Mouse (Mus musculus): ENCODE measurements around the gene Olfr904. TPM values are rescaled to one million over a fixed set of nuclear protein-coding genes. Genes with fewer than 3 reads are reported as not detected.
"Not testable (repeated sequence)": the region's sequence is repeated elsewhere in the genome, so short reads cannot be mapped to it uniquely, and the experiment has no call there.

Olfr904 gene
- polyA plus RNA-seq (2015; fragmentation: Nextera tagmentation; extraction: Ambion mirVana): not detected in 2 replicates

- Histone ChIP-seq H3K36me3 (no peaks in the 10 kb centered on the region), H3K27me3 (no peaks in the 10 kb centered on the region), H3K4me1 (replicated peaks) (no peaks in the 10 kb centered on the region), H3K4me3 (replicated peaks) (no peak within 1 kb of the TSS), H3K27ac (no peak within 1 kb of the TSS), H3K9me3 (no peaks in the 10 kb centered on the region), H3K9ac (replicated peaks) (no peak within 1 kb of the TSS), H3K4me2 (replicated peaks) (no peak within 1 kb of the TSS)
- ATAC-seq: no peak
Measured at GRCm38 (mm10) chr9:38462844-38463243, at the start of gene Olfr904. Gene Olfr904 (plus strand): TSS chr9:38463144.

DNA sequence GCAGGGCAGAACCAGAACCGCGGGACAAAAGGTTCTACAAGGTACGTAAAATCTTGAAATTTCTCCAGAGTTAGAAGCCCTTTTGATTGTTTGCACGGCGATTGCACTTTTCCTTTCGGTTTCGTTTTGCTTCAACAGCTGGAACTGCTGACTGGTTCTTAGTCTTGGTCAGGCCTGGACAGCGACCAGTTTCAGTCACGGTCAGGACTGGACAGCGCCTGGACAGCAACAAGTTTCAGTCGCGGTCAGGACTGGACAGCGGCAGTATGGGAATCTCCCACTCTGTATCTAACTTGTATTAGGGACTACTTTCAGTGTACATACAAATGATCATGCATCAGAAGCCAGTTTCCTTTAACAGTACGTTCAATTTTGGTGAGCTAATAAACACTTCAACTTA, 49.4 kb upstream of the Olfr904 start:
- not testable (repeated sequence) for H3K9me3 ChIP-seq; H3K27me3 ChIP-seq; H3K9ac ChIP-seq (replicated peaks); H3K4me1 ChIP-seq (replicated peaks); H3K4me2 ChIP-seq (replicated peaks); H3K4me3 ChIP-seq (replicated peaks); H3K27ac ChIP-seq; H3K36me3 ChIP-seq; ATAC-seq
- 96% methylated on average over 14 of the region's 14 CpGs for WGBS

- H3K27me3 ChIP-seq: no peaks in the 10 kb centered on the region
- no peak for ATAC-seq
- no peak overlapping the region for H3K4me2 ChIP-seq (replicated peaks)
- peaks cover 4% of the 10 kb centered on the region; the same call in 1 of the 2 replicates for H3K9me3 ChIP-seq
- no peak overlapping the region for H3K9ac ChIP-seq (replicated peaks)
- H3K36me3 ChIP-seq: no peaks in the 10 kb centered on the region
- no peak overlapping the region for H3K27ac ChIP-seq
- H3K4me3 ChIP-seq (replicated peaks): no peak overlapping the region
- no peaks in the 10 kb centered on the region for H3K4me1 ChIP-seq (replicated peaks)
Measured at GRCm38 (mm10) chr9:38423801-38424200, 39.1 kb upstream of the Olfr904 start.

DNA sequence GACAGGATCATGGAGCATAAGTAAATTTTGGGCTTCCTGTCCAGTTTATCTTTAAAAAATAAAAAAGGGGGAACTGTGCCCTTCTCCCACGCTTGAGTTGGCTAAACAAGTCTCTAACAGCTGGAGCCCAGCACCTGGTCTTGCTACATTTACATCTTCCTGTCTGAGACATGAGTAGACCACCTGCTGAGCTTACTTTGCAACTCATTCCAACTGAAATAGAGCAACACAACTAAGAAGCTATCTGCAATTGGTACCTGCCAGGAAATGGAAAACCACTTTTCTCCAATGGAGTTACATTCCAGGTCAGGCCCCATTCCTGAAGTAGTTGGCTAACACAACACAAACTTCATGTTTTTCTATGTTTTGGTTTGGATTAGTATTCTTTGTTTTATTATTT, 35.9 kb upstream of the Olfr904 start:
- Histone ChIP-seq H3K4me2 (replicated peaks) (no peak overlapping the region), H3K9ac (replicated peaks) (no peak overlapping the region), H3K36me3 (no peaks in the 10 kb centered on the region), H3K27me3 (no peaks in the 10 kb centered on the region), H3K9me3 (peaks cover 4% of the 10 kb centered on the region; the same call in 1 of the 2 replicates), H3K4me3 (replicated peaks) (no peak overlapping the region), H3K27ac (no peak overlapping the region), H3K4me1 (replicated peaks) (no peaks in the 10 kb centered on the region)
- WGBS: 53% methylated on average over 1 of the region's 1 CpGs
- no peak for ATAC-seq

GRCm38 (mm10) chr9:38429155-38429554, 33.8 kb upstream of the Olfr904 start, which contains the start of gene Olfr901:
Gene Olfr901 (plus strand): TSS chr9:38429455.
- Histone ChIP-seq H3K4me1 (replicated peaks) (no peaks in the 10 kb centered on the region), H3K9ac (replicated peaks) (no peak within 1 kb of the TSS), H3K27ac (no peak within 1 kb of the TSS), H3K36me3 (no peaks in the 10 kb centered on the region), H3K4me3 (replicated peaks) (no peak within 1 kb of the TSS), H3K4me2 (replicated peaks) (no peak within 1 kb of the TSS), H3K27me3 (no peaks in the 10 kb centered on the region), H3K9me3 (peaks cover 4% of the 10 kb centered on the region; the same call in 1 of the 2 replicates)
- 91% methylated on average over 1 of the region's 1 CpGs for WGBS
- ATAC-seq: no peak

DNA sequence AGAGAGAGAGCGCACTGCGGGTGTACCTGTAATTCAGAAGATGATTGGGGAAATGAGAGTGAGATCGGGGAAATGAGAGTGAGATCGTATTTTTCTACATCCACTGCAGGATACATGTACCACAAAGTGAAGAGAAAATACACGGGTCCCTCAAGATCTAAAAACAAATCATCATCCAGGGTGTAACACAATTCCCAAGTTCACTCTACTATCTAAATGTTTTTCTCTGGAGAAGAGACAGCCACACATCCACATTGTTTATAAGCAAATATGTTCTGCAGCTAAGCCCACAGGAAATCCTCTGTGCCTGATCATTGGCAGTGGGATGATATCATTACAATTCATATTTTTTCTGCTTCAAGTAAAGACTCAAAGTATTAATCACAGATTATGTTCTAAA, 15.6 kb upstream of the Olfr904 start, which contains the start of gene Olfr902:
TSS of gene Olfr902 (plus strand) at position 301 of the 400 bp plus-strand sequence.
- 96% methylated on average over 5 of the region's 5 CpGs for WGBS
- H3K9ac ChIP-seq (replicated peaks): no peak within 1 kb of the TSS

GRCm38 (mm10) chr9:38470807-38471206, 7.9 kb downstream of the Olfr904 start, which contains the start of gene Olfr905:
Gene Olfr905 (plus strand): TSS chr9:38471107.
- no peaks in the 10 kb centered on the region for H3K36me3 ChIP-seq
- H3K27ac ChIP-seq: no peak within 1 kb of the TSS
- H3K9ac ChIP-seq (replicated peaks): no peak within 1 kb of the TSS
- H3K9me3 ChIP-seq: no peaks in the 10 kb centered on the region
- H3K4me3 ChIP-seq (replicated peaks): no peak within 1 kb of the TSS
- no peak for ATAC-seq
- H3K27me3 ChIP-seq: no peaks in the 10 kb centered on the region
- H3K4me2 ChIP-seq (replicated peaks): no peak within 1 kb of the TSS
- no peaks in the 10 kb centered on the region for H3K4me1 ChIP-seq (replicated peaks)

More for the DNA sequence above, 15.6 kb upstream of the Olfr904 start, which contains the start of gene Olfr902:
- Histone ChIP-seq H3K36me3 (no peaks in the 10 kb centered on the region), H3K27me3 (no peaks in the 10 kb centered on the region), H3K4me2 (replicated peaks) (no peak within 1 kb of the TSS), H3K4me1 (replicated peaks) (no peaks in the 10 kb centered on the region), H3K27ac (no peak within 1 kb of the TSS), H3K9me3 (no peaks in the 10 kb centered on the region), H3K4me3 (replicated peaks) (no peak within 1 kb of the TSS)
- ATAC-seq: no peak

- no peak within 1 kb of the TSS for H3K4me2 ChIP-seq (replicated peaks)
- ATAC-seq: no peak
- H3K27ac ChIP-seq: no peak within 1 kb of the TSS
- no peaks in the 10 kb centered on the region for H3K9me3 ChIP-seq
- H3K9ac ChIP-seq (replicated peaks): no peak within 1 kb of the TSS
- no peaks in the 10 kb centered on the region for H3K27me3 ChIP-seq
- WGBS: 86% methylated on average over 3 of the region's 3 CpGs
- no peaks in the 10 kb centered on the region for H3K4me1 ChIP-seq (replicated peaks)
- no peaks in the 10 kb centered on the region for H3K36me3 ChIP-seq
- H3K4me3 ChIP-seq (replicated peaks): no peak within 1 kb of the TSS
Measured at GRCm38 (mm10) chr9:38486785-38487184, 23.8 kb downstream of the Olfr904 start, which contains the start of gene Olfr906. Gene Olfr906 (plus strand): TSS chr9:38487085.

DNA sequence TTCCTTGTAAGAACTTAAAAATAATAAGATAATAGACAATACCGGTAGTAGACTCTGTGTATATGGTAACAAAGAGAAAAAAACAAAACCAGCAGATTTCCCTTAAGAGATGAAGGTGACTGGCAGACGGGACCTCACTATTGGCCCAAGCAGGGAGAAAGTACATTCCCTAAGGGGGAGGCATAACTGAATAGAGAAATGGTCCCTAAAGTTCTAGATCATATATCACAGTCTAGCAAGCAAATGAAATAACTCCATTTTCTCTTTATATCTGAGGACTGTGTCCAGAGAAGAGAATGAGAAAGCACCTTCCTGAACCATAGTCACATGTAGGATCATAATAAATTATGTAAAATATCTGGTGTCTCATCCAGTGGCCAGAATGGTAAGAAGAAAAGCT, 32.6 kb downstream of the Olfr904 start, which contains the start of gene Olfr907:
TSS of gene Olfr907 (plus strand) at position 301 of the 400 bp plus-strand sequence.
- 86% methylated on average over 2 of the region's 2 CpGs for WGBS
- no peaks in the 10 kb centered on the region for H3K27me3 ChIP-seq
- H3K4me2 ChIP-seq (replicated peaks): no peak within 1 kb of the TSS
- H3K9me3 ChIP-seq: no peaks in the 10 kb centered on the region
- no peaks in the 10 kb centered on the region for H3K36me3 ChIP-seq
- no peak within 1 kb of the TSS for H3K9ac ChIP-seq (replicated peaks)
- no peak within 1 kb of the TSS for H3K27ac ChIP-seq
- ATAC-seq: no peak
- H3K4me3 ChIP-seq (replicated peaks): no peak within 1 kb of the TSS
- H3K4me1 ChIP-seq (replicated peaks): no peaks in the 10 kb centered on the region

- WGBS: 78% methylated on average over 2 of the region's 2 CpGs
Measured at GRCm38 (mm10) chr9:38512353-38512752, 49.4 kb downstream of the Olfr904 start.

More at GRCm38 (mm10) chr9:38512353-38512752, 49.4 kb downstream of the Olfr904 start:
- Histone ChIP-seq H3K4me2 (replicated peaks) (no peak overlapping the region), H3K9ac (replicated peaks) (no peak overlapping the region), H3K27me3 (no peaks in the 10 kb centered on the region), H3K4me1 (replicated peaks) (no peaks in the 10 kb centered on the region), H3K4me3 (replicated peaks) (no peak overlapping the region), H3K27ac (no peak overlapping the region), H3K9me3 (no peaks in the 10 kb centered on the region), H3K36me3 (no peaks in the 10 kb centered on the region)
- no peak for ATAC-seq

Other genes with a start within 250 kb of the Olfr904 start
- not detected in 2 replicates for gene Olfr894, start 245.1 kb upstream of the Olfr904 start, polyA plus RNA-seq (2015; fragmentation: Nextera tagmentation; extraction: Ambion mirVana)
- not detected in 2 replicates for gene Olfr143, start 210.4 kb upstream of the Olfr904 start, polyA plus RNA-seq (2015; fragmentation: Nextera tagmentation; extraction: Ambion mirVana)
- not detected in 2 replicates for gene Olfr895, start 195.3 kb upstream of the Olfr904 start, polyA plus RNA-seq (2015; fragmentation: Nextera tagmentation; extraction: Ambion mirVana)
- not detected in 2 replicates for gene Olfr896-ps1, start 172.0 kb upstream of the Olfr904 start, polyA plus RNA-seq (2015; fragmentation: Nextera tagmentation; extraction: Ambion mirVana)
- not detected in 2 replicates for gene Olfr25, start 134.1 kb upstream of the Olfr904 start, polyA plus RNA-seq (2015; fragmentation: Nextera tagmentation; extraction: Ambion mirVana)
- gene Olfr898, start 114.7 kb upstream of the Olfr904 start, polyA plus RNA-seq (2015; fragmentation: Nextera tagmentation; extraction: Ambion mirVana): not detected in 2 replicates
- not detected in 2 replicates for gene Olfr250, start 96.2 kb upstream of the Olfr904 start, polyA plus RNA-seq (2015; fragmentation: Nextera tagmentation; extraction: Ambion mirVana)
- not detected in 2 replicates for gene Olfr251, start 86.1 kb upstream of the Olfr904 start, polyA plus RNA-seq (2015; fragmentation: Nextera tagmentation; extraction: Ambion mirVana)
- not detected in 2 replicates for gene Olfr147, start 61.4 kb upstream of the Olfr904 start, polyA plus RNA-seq (2015; fragmentation: Nextera tagmentation; extraction: Ambion mirVana)
- not detected in 2 replicates for gene Olfr901, start 33.7 kb upstream of the Olfr904 start, polyA plus RNA-seq (2015; fragmentation: Nextera tagmentation; extraction: Ambion mirVana)
- not detected in 2 replicates for gene Olfr902, start 15.5 kb upstream of the Olfr904 start, polyA plus RNA-seq (2015; fragmentation: Nextera tagmentation; extraction: Ambion mirVana)
- not detected in 2 replicates for gene Olfr905, start 8.0 kb downstream of the Olfr904 start, polyA plus RNA-seq (2015; fragmentation: Nextera tagmentation; extraction: Ambion mirVana)
- gene Olfr906, start 23.9 kb downstream of the Olfr904 start, polyA plus RNA-seq (2015; fragmentation: Nextera tagmentation; extraction: Ambion mirVana): not detected in 2 replicates
- not detected in 2 replicates for gene Olfr907, start 32.7 kb downstream of the Olfr904 start, polyA plus RNA-seq (2015; fragmentation: Nextera tagmentation; extraction: Ambion mirVana)
- not detected in 2 replicates for gene Olfr911-ps1, start 58.4 kb downstream of the Olfr904 start, polyA plus RNA-seq (2015; fragmentation: Nextera tagmentation; extraction: Ambion mirVana)
- not detected in 2 replicates for gene Olfr910, start 74.7 kb downstream of the Olfr904 start, polyA plus RNA-seq (2015; fragmentation: Nextera tagmentation; extraction: Ambion mirVana)
- gene Olfr912, start 117.0 kb downstream of the Olfr904 start, polyA plus RNA-seq (2015; fragmentation: Nextera tagmentation; extraction: Ambion mirVana): not detected in 2 replicates
- gene Olfr913, start 129.6 kb downstream of the Olfr904 start, polyA plus RNA-seq (2015; fragmentation: Nextera tagmentation; extraction: Ambion mirVana): not detected in 2 replicates
- gene Olfr914, start 142.0 kb downstream of the Olfr904 start, polyA plus RNA-seq (2015; fragmentation: Nextera tagmentation; extraction: Ambion mirVana): not detected in 2 replicates
- gene Olfr916, start 196.7 kb downstream of the Olfr904 start, polyA plus RNA-seq (2015; fragmentation: Nextera tagmentation; extraction: Ambion mirVana): not detected in 2 replicates
- gene Olfr917, start 202.7 kb downstream of the Olfr904 start, polyA plus RNA-seq (2015; fragmentation: Nextera tagmentation; extraction: Ambion mirVana): not detected in 2 replicates
- not detected in 2 replicates for gene Olfr918, start 211.5 kb downstream of the Olfr904 start, polyA plus RNA-seq (2015; fragmentation: Nextera tagmentation; extraction: Ambion mirVana)
- gene Olfr919, start 240.5 kb downstream of the Olfr904 start, polyA plus RNA-seq (2015; fragmentation: Nextera tagmentation; extraction: Ambion mirVana): not detected in 2 replicates

All from midbrain, embryonic 13.5 days (tissue).